In genomic region chr17:11960492-11960891, GRCm38 (mm10) we compare ENCODE assay signal across 23 mouse cellular contexts.
DNase-seq lines count a peak whose midpoint lies in the region; ATAC-seq and TF ChIP-seq lines count a peak whose summit lies in the region.
"Had no signal": no experiment of that assay in that cellular context is flagged by ENCODE, and none has a peak within 500 bp of the region (broad histone marks: within the 10 kb centered on the region; RNA-seq: fewer than 3 reads in every experiment).

No protein-coding gene starts in this region.

- no peak for TF ChIP-seq CTCF in left cerebral cortex, adult 2 months (IDR thresholded peaks at IDR 0.05)

- H3K27ac ChIP-seq in forebrain, embryonic 11.5 days (ENCODE audit: low read depth, low read length) = no peak overlapping the region
- H3K27ac ChIP-seq in left cerebral cortex, adult 2 months = no peak overlapping the region

- 94% methylated on average over 8 of the region's 8 CpGs for WGBS in forebrain, embryonic 11.5 days

- peaks cover 5% of the 10 kb centered on the region; the same call in 1 of the 2 replicates for H3K4me1 ChIP-seq in forebrain, embryonic 11.5 days (replicated peaks; ENCODE audit: control insufficient read depth, insufficient read depth, low read length)

- H3K4me3 ChIP-seq in forebrain, embryonic 11.5 days (ENCODE audit: low read depth, low read length) = no peak overlapping the region
- H3K4me3 ChIP-seq in left cerebral cortex, adult 2 months = no peak overlapping the region

- no peak overlapping the region for H3K9ac ChIP-seq in forebrain, embryonic 11.5 days (ENCODE audit: low read length)

- no peaks in the 10 kb centered on the region for H3K36me3 ChIP-seq in forebrain, embryonic 11.5 days (ENCODE audit: control insufficient read depth, insufficient read depth, low read length)
- H3K36me3 ChIP-seq: G1E had no signal

- peak; percentile 5 for DNase-seq in 416B (ENCODE audit: low read depth)
- no peak for DNase-seq in forebrain, embryonic 11.5 days (ENCODE audit: low spot score)
- DNase-seq in adrenal gland, postnatal 36 days = no peak
- DNase-seq in left cerebral cortex, adult 2 months (ENCODE audit: extremely low spot score in 1 of 2, low spot score in 2 of 2) = no peak
- DNase-seq in frontal cortex, postnatal 10 days (ENCODE audit: low spot score in 2 of 2) = no peak
- DNase-seq: adrenal gland, adult 2 months; adrenal gland, adult 8-10 months; adrenal gland, postnatal 10 days; adrenal gland, postnatal 14 days; adrenal gland, postnatal 25 days; B cell, adult 2 months; cerebellum, adult 11 months; cerebellum, adult 11-12 months; cerebellum, adult 18-20 months; cerebellum, adult 2 months had no signal

- H3K9me3 ChIP-seq in forebrain, embryonic 11.5 days (ENCODE audit: control insufficient read depth, low read length) = no peaks in the 10 kb centered on the region; the same call in 1 of the 2 replicates

- no peaks in the 10 kb centered on the region for H3K27me3 ChIP-seq in forebrain, embryonic 11.5 days (ENCODE audit: control insufficient read depth, insufficient read depth, low read length)
- H3K27me3 ChIP-seq: CH12.LX had no signal

- H3K4me2 ChIP-seq in forebrain, embryonic 11.5 days (ENCODE audit: low read depth, low read length, severe bottlenecking) = no peak overlapping the region

- ATAC-seq in common myeloid progenitor, adult 5-6 weeks (replicated peaks; ENCODE audit: low read depth, poor library complexity, severe bottlenecking) = peak; percentile 79
- peak; percentile 44 to 80; a peak in 3 of 4 replicates for ATAC-seq in hematopoietic stem cell, adult 5-6 weeks (replicated peaks in 1 of 2; ENCODE audit: insufficient read depth in 1 of 2, low FRiP score in 2 of 2, low TSS enrichment in 1 of 2, low read depth in 1 of 2, poor library complexity in 2 of 2, severe bottlenecking in 2 of 2)
- 0 out of 2 replicates have a peak, but pooled peaks have one; percentile 37 for ATAC-seq in megakaryocyte progenitor cell, adult 5-6 weeks (replicated peaks; ENCODE audit: poor library complexity)
- no peak for ATAC-seq in forebrain, embryonic 11.5 days (replicated peaks; ENCODE audit: low FRiP score)
- ATAC-seq: activated CD4-positive, CD25-positive, alpha-beta regulatory T cell, adult 4 months; CD4-positive, CD25-positive, alpha-beta regulatory T cell, adult 4 months; Patski had no signal

- intact Hi-C loops in left cerebral cortex, adult 2 months (cut with DNase I) = no loop called here
